Mouse (Mus musculus) A20 (cell line): ENCODE measurements around the gene Cdk17.

Source experiments
- DNase-seq: peaks from one replicate; pipeline ENCODE4 v3.0.0-alpha.2; 2011; ENCODE audit warnings: low read depth, low spot score

The Cdk17 gene

DNA sequence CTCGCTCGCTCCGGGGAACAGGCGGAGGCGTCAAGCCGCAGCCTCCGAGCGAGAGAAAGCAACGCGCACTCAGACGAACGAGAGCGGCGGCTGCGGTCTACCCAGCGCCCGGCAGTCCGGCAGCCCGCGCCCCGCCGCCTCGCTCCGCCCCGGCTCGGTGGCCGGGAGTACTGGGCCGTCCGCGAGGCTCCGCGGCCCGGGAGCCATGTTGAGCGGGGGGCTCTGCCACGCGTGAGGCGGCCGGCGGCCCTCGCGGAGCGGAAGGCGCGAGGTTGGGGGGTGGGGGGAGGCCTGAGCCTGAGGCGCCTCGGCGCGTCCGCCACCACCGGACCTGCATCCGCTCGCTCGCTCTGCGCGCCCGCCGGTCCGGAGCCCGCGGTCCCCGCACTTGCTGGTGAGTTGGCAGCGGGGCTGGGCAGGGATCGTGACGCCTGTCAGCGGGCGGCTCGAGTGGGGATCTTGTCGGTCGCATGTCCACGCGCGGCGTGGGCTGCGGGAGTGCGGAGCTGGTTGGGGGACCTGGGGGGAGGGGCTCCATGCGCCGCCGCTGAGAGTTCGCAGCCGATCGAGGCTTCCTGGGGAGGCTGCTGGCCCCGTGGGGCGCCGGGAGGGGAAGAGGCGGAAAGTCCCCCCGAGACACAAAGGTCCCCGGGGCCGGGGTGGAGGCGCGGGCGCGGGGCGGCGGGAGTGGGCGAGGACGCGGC is at the start of gene Cdk17:
Gene Cdk17 (plus strand): TSS at position 69 of the 704 bp plus-strand sequence.
- peak; percentile 85 for DNase-seq

DNA sequence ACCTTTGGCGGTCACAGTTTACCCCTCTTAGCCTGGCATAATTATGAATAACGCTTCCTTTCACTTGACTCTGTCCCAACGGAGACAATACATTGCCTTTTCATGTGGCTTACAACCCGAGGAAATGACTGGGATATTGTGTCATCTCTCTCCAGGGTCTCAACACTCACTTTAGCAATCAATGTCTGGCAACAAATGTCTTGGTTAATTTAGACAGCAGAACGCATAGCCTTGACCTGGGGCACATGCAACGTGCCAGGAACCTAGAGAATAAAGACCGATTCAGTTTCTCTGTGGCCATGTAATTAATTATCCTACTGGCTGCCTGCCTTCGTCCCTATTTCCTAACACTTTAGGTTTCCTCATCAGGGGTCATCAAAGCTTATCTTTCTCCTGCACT is 49.3 kb upstream of the Cdk17 start:
- no peak for DNase-seq

DNA sequence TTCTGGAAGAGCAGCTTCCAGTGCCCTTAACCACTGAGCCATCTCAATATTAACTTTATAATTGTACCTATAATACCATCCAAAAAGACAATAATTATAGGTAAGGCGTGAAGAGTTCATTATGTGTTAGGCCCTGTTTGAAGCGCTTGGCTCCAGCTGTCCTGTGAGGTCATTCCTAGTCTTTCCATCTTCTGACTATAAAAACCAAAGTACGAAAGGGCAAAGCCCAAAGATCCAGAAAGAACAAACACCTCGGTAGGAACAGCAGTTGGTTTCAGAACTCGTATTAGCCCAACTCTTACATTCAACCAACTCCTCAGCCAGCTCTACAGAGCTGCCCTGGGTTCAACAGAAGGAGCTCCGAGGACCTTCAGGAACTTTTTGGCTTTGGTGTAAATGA is 48.7 kb upstream of the Cdk17 start:
- no peak for DNase-seq

DNA sequence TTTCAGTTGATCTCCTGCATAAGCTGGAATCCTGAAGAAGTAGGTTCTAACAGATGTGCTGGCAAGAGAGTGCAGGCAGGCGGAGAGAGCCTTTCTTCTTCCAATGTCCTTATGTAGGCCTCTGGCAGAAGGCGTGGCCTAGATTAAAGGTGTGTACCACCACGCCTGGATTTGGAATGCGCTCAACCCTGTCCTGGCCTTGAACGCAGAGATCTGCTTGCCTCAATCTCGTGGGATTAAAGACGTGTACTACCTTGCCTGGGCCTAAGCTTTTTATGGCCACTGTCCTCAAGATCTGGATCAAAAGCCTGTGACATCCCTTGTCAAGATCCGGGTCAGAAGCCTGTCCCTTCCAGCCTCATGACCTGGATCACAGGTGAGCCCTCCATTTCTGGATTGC is 46.7 kb upstream of the Cdk17 start:
- no peak for DNase-seq

DNA sequence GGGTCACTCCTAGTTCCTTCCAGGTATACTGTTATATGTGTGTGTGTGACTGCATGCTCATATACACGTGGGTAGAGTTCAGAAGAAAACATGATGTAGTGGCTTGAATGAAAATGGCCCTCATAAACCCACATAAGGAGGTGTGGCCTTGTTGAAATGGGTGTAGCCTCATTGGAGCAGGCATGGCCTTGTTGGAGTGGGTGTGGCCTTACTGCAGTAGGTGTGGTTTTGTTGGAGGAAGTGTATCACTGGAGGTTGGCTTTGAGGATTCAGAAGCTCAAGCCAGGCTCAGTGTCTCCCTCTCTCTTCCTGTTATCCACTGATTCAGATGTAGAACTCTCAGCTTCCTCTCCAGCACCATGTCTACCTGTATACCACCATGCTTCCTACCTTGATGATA is 45.9 kb upstream of the Cdk17 start:
- peak; percentile 30 for DNase-seq

DNA sequence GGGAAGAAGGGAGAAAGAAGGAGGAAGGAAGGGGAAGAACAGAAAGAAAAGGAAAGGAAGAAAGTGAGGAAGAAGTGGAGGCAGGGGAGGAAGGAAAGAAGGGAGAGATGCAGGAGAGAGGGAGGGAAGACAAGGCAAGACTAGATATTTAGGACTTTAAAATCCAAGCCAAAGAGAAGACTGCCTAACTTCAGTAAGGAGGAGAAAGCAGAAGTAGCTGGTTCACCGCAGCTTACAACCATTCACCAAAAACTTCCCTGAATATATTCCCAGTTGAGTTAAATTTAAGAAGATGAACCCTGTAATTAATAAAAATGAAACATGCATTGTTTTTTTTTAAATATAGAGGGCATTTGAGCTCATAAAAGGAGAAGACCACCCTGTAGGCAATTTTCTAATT is 44.9 kb upstream of the Cdk17 start:
- no peak for DNase-seq

DNA sequence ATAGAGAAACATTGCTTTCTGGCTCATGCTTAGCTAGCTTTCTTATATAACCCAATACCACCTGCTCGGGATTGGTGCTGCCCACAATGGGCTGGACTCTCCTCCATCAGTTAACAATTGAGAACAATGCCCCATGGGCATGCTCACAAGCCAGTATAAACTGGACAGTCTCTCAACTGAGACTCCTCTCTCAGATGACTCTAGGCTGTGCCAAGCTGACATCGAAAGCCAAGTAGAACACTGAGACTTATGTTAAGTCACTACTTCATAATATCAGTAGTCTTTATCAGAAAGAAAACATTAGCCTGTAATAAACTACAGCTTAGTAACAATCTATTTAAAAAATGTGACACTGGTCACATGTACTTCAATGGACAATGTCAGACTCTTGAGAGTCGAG is 44.0 kb upstream of the Cdk17 start:
- no peak for DNase-seq

DNA sequence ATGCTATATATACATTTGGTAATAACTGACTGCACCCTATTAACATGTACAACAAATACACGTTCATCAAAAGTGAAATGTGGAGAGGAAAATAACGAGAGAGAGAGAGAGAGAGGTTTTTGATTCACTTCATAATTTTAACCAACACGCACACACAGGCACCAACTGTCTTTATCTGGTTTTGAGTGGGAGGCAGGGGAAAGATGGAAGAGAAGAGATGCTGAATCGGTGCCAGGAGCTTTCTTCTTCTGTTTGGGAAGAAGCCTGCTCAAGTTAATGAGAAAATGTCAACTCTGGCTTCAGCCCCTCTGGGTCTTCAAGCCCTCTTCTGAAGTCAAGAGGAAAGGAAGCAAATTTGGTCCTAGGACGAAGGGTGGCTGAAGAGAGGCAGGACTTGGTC is 40.9 kb upstream of the Cdk17 start:
- DNase-seq: no peak

DNA sequence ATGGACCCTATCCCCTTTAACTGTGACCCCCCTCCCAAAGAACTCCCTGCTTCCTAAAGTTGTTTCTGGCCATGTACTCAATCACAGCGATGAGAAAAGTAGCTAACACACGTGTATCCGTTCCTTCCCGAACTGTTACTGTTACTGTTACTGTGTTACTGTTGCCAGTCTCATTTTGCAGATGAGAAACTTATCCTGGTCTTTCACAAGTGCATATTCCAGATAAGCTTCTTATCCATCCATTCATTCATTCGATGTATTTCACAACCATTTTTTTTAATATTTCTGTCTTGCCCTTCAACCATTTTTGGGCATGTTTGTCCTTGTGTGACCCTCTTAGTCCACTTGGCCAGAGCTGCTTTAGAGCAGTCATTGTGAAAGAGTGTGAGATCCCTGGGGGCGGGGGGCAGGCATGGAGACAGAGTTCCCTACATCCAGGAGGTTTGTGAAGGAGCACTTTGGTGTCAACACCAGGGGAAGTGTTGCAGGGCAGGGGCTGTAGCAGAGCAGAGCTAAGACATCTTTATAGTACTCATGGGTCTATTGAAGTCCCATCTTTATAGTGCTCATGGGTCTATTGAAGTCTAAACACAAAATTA is 39.3 kb upstream of the Cdk17 start:
- no peak for DNase-seq

DNA sequence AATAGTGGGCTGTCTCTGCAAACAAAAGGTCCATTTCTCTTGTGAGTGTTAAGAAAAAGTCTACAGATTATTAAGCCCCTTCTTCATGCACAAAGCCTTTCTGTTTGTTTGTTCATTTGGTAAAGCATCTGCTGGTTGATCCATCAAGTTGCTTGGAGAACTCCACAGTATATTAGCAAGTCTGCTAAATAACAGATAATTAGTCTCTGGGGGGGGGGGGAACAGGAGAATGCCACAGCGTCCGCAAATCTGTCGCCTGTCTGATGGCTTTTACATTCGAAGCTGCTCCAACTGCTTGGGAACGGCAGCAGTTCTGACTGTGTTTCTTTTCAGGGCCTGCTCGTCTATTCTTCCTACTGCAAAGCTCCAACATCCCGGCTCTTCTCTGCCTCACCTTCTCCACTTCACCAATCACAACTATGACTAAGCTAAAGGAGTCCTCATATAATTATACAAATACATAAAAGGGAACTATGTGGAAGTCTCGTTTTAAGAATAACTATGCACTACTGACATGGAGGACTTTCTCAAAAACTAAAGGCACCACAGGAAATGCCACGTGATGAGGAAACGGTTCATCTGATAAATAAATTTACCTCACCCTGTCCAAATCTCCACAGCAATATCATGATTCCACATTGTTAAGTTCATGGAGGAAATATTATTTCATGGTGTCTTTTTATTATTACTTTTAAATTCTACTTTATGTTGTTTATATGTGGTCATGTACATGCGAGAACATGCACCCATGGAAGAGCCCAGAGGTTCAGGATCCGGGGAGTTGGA is 38.1 kb upstream of the Cdk17 start:
- no peak for DNase-seq

DNA sequence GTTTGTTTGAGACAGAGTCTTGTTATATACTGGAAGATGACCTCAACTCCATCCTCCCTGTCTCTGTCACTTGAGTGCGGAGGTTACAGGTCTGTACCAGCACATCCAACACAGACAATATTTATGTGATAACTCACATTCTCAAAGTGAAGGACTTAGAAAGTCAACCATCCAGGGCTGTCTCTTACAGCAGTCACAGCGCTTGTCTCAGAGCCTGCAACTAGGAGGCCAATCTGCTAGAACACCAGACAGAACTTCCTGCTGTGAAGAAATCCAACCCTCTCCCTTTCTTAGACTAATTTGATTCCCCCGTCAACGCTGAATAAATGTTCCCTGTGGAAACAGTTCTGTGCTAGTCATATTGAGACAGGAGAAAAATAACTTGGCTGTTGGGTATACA is 37.4 kb upstream of the Cdk17 start:
- DNase-seq: no peak

DNA sequence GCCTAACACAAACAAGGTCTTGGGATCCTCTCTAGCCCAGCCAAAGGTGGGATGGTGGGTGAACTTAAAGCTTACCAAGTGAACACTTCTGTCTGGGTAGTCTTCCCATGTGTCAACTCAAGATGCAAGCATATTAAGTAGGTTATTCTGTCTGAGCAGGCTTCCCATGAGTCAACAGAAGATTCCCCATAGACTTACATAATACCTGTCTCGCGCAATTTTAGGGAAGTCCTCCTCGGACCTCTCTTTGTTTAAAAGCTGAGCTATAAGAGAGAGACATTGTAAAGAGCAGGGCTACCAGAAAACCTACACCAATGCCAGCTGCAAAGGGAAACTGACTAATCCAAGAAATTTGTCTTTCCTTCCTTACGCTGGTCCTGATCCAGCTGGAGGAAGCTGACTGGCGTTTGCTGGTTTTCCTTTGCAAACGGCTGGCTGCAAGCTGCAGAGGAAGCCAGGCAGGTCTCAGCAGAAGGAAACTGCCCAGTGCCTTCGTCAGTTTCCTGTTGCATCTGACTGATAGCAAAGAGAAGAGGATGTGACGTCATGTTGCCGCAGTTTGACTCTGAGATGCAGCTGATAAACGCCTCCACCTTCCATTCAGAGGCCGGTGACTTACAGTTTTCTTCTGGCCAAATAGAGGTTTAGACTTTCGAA is 36.6 kb upstream of the Cdk17 start:
- DNase-seq: peak; percentile 4

DNA sequence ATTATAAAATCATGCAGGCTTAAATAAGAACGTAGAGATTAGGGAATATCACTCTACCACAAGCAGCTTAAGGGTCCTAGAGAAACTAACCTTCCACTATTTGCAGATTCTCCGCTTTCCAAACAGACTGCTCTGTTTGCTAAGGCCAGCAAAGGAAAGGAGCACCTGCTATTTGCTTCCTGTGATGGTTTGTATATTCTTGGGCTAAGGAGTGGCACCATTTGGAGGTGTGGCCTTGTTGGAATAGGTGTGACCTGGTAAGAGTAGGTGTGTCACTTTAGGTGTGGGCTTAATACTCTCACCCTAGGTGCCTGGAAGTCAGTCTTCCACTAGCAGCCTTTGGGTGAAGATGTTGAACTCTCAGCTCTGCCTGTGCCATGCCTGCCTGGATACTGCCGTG is 34.6 kb upstream of the Cdk17 start:
- no peak for DNase-seq

DNA sequence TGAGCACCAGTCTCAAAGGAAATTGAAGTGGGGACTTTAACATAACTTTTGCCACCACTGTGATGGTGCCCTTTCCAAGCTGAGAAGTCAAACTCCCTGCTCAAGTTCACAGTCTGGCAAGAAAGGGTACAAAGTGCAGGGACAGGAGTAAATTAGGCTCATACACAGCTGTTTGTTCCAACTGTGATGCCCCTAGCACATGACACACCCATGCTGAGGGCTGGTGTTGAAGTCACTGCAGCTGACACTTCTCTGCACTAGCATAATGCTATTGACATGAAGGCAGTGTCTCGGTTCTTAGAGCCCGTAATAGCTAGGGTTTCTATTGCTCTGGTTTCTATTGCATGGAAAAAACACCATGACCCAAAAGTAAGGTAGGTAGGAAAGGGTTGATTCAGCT is 32.1 kb upstream of the Cdk17 start:
- no peak for DNase-seq

DNA sequence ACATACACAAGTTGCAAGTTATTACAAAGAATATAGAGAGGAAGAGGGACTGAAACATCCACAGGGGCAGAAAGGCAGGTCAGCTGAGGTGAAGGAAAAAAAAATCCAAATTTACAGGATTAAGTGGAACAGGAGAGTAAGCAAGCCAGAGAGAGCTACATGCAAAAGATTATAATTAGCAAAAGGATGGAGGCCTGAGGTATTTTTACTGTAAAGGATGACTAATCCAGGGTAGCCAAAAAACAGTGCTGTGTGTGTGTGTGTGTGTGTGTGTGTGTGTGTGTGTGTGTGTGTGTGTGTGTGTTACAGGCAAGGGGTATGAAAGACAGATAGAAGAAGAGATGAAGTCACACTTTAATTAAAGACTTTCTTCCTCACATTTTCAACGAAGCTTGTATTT is 31.3 kb upstream of the Cdk17 start:
- no peak for DNase-seq

DNA sequence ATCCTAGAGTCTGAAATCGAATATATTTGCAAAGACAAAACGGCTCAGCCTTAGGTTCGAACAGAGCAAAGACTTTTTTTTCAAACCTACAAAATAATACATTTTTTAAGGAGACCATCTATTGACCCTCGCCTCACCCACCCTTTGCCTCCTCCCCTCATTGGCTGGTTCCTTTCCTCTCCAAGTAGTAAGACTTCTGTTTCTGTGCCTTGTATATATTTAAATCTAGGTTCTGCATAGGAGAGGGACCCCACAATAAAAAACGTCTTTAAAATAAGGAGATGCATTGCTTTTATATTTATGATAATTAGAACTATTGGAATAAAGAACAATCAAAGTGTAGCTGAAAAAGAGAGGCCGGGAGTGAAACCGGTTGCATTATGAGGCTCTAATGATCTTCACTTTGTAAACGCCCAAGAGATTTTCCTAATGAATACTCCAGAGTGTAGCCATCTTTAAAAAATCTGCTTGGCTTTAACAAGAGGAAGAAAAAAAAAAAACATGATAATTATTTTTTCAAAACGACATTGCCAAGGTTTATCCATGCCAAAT is 30.7 kb upstream of the Cdk17 start:
- DNase-seq: no peak

DNA sequence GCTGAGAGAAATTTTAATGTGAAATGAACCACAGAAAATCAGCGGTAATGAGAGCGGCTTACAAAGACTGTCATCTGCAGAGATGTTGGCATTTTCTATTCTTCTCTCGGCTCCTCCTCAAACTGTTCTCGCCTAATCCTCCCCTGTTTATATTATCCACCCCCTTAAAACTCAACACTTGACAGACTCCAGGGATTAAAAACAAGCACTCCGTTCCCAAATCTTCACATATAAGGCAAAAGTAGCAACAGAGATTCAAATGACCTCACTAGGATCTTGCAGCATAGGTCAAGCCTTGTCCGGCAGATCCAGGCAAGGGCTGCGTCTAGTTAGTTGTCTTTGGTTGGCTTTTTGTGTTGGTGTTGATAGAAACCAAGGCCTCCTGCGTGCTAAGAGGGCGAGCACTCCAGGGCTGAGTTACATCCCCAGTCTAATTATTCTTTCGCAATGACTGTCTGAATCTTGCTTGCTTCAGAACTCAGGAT is 30.2 kb upstream of the Cdk17 start:
- DNase-seq: no peak

DNA sequence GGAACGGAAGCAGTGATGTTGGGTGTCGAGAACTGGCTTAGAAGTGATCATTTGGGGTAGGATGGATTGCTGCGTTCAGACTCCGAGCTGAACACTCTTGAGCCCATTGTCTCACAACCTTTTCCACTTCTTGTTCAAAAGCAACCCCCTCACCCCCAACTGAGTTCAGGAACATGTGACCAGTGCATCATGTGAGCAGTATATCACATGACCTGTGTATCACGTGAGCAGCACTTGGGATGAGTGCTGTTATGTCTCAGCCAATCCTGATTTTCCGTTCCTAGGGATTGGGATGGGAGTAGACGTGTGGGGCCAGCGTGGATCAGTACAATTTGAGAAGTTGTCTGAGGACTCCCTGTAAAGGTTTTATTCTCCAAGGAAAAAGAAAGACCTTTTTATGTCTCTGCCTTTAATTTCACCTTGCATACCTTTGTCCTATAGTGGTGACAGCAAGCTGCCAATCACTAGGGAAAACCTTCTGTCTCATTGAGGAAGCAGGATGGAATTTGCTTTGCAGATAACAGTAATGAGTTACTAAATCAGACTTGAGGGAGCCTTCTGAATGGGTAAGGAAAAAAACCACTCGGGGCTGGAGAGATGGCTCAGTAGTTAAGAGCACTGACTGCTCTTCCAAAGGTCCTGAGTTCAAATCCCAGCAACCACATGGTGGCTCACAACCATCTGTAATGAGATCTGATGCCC is 28.7 kb upstream of the Cdk17 start:
- no peak for DNase-seq

DNA sequence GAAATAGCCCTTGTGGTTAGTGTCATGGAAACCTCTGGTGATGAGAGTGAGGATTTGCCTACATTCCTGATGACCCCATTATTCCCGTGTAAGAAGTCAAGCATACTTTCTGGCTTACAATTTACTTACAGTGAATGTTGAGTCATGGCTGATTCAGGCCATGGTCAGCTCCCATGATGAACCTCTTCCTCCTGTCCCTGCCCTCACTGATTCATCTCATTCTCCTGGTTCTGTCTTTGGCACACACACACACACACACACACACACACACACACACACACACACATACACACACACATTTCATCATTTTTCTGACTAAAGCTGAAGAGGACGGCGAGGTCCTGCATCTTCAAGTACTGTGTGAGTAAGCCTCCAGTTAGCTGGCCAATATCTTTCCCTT is 21.9 kb upstream of the Cdk17 start:
- no peak for DNase-seq

DNA sequence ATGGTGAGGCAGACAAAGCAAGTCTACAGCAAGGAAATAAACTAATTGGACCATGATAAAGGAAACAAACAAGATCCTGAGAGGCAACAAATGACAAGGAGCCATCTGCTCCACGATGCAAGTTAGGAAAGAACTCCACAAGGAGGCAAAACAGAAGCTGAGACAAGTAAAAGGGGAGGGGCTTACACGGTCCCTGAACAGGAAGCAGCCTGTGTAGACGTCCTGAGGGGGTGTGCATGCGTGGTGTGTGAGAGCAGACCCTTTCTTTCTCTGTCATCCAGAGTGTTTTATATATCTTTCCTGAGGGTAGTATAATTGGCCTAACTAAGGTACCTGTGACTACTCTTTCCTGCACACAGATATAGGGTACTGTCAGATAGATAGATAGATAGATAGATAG is 19.9 kb upstream of the Cdk17 start:
- no peak for DNase-seq

DNA sequence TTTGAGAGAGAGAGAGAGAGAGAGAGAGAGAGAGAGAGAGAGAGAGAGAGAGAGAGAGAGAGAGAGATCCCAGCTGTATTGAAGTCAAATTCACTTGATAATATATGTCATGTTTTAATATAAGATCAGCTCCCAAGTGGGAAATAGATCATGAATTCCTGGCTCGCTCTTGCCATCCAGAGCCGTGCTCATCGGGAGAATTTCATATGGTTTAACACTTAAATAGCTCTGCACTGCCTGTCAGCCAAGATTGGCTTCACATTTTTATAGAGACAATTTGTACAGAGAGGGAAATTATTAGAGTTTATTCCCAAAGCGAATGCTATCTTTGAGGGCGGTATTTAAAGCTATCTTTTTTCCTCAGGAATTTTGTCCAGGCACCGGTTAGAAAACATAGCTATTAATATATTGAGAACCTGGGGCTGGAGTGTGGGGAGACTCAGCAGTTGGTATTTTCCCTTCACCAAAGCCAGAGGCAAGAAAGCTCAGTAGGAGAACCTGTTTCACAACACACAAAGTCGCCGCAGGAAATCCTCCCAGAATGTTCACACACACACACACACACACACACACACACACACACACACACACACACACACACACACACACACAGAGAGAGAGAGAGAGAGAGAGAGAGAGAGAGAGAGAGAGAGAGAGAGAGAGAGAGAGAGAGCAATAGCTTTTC is 17.9 kb upstream of the Cdk17 start:
- DNase-seq: no peak
